Mouse (Mus musculus): ENCODE measurements around the gene Sorbs1. TPM values are rescaled to one million over a fixed set of nuclear protein-coding genes. Genes with fewer than 3 reads are reported as not detected.

The Sorbs1 gene
- total RNA-seq, 2 experiments from 2014 or later, result 141 to 154 TPM

GRCm38 (mm10) chr19:40488853-40489454, 24.6 kb downstream of the Sorbs1 start:
- intact Hi-C loops (cut with DNase I), result no loop called here
- DNase-seq, result no peak

- intact Hi-C loops (cut with DNase I), result no loop called here
- peak; percentile 68 for DNase-seq
Observed at GRCm38 (mm10) chr19:40487561-40487960, 26.0 kb downstream of the Sorbs1 start.

GRCm38 (mm10) chr19:40481115-40481514, 32.5 kb downstream of the Sorbs1 start:
- intact Hi-C loops (cut with DNase I), result no loop called here
- no peak for DNase-seq

GRCm38 (mm10) chr19:40478161-40478575, 35.4 kb downstream of the Sorbs1 start:
- DNase-seq, result peak; percentile 70
- intact Hi-C loops (cut with DNase I), result no loop called here

GRCm38 (mm10) chr19:40477445-40477941, 36.1 kb downstream of the Sorbs1 start:
- intact Hi-C loops (cut with DNase I), result no loop called here

GRCm38 (mm10) chr19:40476491-40476890, 37.1 kb downstream of the Sorbs1 start:
- intact Hi-C loops (cut with DNase I), result no loop called here
- no peak for DNase-seq

More at GRCm38 (mm10) chr19:40477445-40477941, 36.1 kb downstream of the Sorbs1 start:
- DNase-seq, result no peak

GRCm38 (mm10) chr19:40471526-40472245, 41.9 kb downstream of the Sorbs1 start:
- intact Hi-C loops (cut with DNase I), result no loop called here
- DNase-seq, result no peak

- no peak for DNase-seq
- intact Hi-C loops (cut with DNase I), result no loop called here
Observed at GRCm38 (mm10) chr19:40469792-40470191, 43.8 kb downstream of the Sorbs1 start.

GRCm38 (mm10) chr19:40468308-40468707, 45.3 kb downstream of the Sorbs1 start:
- no peak for DNase-seq
- intact Hi-C loops (cut with DNase I), result no loop called here

GRCm38 (mm10) chr19:40467810-40468209, 45.8 kb downstream of the Sorbs1 start:
- no peak for DNase-seq
- intact Hi-C loops (cut with DNase I), result no loop called here

GRCm38 (mm10) chr19:40465339-40465738, 48.2 kb downstream of the Sorbs1 start:
- peak; percentile 51 for DNase-seq
- intact Hi-C loops (cut with DNase I), result no loop called here

GRCm38 (mm10) chr19:40464408-40464807, 49.2 kb downstream of the Sorbs1 start:
- intact Hi-C loops (cut with DNase I), result no loop called here
- no peak for DNase-seq

GRCm38 (mm10) chr19:40462892-40463291, 50.7 kb downstream of the Sorbs1 start:
- DNase-seq, result no peak
- intact Hi-C loops (cut with DNase I), result no loop called here

- no peak for DNase-seq
- intact Hi-C loops (cut with DNase I), result no loop called here
Observed at GRCm38 (mm10) chr19:40462481-40462880, 51.1 kb downstream of the Sorbs1 start.

- intact Hi-C loops (cut with DNase I), result no loop called here
Observed at GRCm38 (mm10) chr19:40461662-40462061, 51.9 kb downstream of the Sorbs1 start.

GRCm38 (mm10) chr19:40460854-40461490, 52.6 kb downstream of the Sorbs1 start:
- intact Hi-C loops (cut with DNase I), result no loop called here

More at GRCm38 (mm10) chr19:40461662-40462061, 51.9 kb downstream of the Sorbs1 start:
- no peak for DNase-seq

GRCm38 (mm10) chr19:40459338-40459737, 54.2 kb downstream of the Sorbs1 start:
- no peak for DNase-seq
- intact Hi-C loops (cut with DNase I), result no loop called here

More at GRCm38 (mm10) chr19:40460854-40461490, 52.6 kb downstream of the Sorbs1 start:
- DNase-seq, result no peak

- no peak for DNase-seq
- intact Hi-C loops (cut with DNase I), result no loop called here
Observed at GRCm38 (mm10) chr19:40458806-40459205, 54.8 kb downstream of the Sorbs1 start.

GRCm38 (mm10) chr19:40455248-40455647, 58.3 kb downstream of the Sorbs1 start:
- no peak for DNase-seq
- intact Hi-C loops (cut with DNase I), result no loop called here

- intact Hi-C loops (cut with DNase I), result no loop called here
- DNase-seq, result no peak
Observed at GRCm38 (mm10) chr19:40454096-40454495, 59.5 kb downstream of the Sorbs1 start.

GRCm38 (mm10) chr19:40452201-40452600, 61.4 kb downstream of the Sorbs1 start:
- intact Hi-C loops (cut with DNase I), result no loop called here
- DNase-seq, result no peak

- intact Hi-C loops (cut with DNase I), result no loop called here
- no peak for DNase-seq
Observed at GRCm38 (mm10) chr19:40451307-40451706, 62.3 kb downstream of the Sorbs1 start.

All from left cerebral cortex, postnatal 4 days (tissue).